Mouse (Mus musculus): ENCODE measurements around the gene Epb41.

Epb41 gene

GRCm38 (mm10) chr4:132074933-132075769 is at the start of gene Epb41:
Gene Epb41, minus strand, starts transcription at chr4:132075321.
- DNase-seq (ENCODE audit: low read depth, low spot score), result peak; percentile 50

DNA sequence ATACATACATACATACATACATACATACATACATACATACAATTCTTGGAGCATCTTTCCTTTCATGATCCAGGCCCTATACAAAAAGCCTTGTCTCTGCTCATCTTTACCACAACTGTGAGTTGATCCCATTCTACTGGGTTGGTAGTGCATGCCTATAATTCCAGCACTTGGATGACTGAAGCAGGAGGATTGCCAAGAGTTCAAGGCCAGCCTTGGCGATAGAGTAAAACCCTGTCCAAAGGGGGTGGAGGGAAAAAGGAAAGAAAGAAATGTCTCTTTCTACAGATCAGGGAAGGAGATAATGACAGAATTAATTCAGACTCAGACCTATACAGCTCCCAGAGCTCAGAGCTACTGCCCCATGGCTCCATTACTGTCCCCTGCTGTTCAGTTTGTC is 48.0 kb upstream of the Epb41 start:
- no peak for DNase-seq (ENCODE audit: low read depth, low spot score)

GRCm38 (mm10) chr4:132121674-132122073 is 46.6 kb upstream of the Epb41 start:
- DNase-seq (ENCODE audit: low read depth, low spot score), result no peak

DNA sequence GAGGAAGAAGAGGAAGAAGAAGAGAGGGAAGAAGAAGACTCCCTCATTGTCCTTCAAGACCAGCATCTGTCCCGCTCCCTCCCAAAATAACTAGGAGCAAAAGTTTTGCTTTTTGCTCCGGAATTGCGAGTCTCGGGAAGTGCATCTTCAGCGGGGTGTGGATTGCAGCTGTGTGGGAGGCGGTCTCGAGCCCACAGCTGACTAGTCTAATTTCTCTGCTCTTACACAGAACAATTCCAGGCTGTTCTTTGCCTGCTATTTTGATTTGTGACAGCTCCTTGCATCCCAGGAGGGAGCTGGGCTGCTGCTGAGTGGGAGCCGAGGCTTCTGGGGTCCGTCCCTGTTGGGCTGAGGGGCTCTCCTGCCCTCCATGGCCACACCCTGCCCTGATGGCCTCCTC is 44.4 kb upstream of the Epb41 start:
- DNase-seq (ENCODE audit: low read depth, low spot score), result no peak

- DNase-seq (ENCODE audit: low read depth, low spot score), result no peak
Measured at GRCm38 (mm10) chr4:132116315-132116714, 41.2 kb upstream of the Epb41 start.

- DNase-seq (ENCODE audit: low read depth, low spot score), result no peak
Measured at GRCm38 (mm10) chr4:132113411-132114095, 38.4 kb upstream of the Epb41 start.

DNA sequence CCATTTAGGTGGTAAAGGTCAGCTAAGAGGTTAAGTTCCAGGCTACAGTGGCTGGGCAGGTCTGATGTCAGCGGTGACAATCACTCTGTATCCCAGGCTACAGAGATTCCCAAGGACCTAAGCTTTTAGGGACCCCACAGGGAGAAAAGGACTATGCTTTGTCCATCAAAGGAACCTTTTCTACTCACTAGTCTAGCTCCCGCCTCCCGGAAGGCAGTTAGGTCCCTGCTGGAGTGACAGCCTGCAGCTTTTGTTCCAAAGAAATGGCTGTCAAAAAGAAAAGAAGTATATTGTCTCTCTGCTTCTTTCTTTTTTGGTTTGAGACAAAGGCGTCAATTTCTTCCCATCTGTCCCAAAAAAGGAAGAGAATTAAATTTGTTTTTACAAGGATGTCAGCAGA is 36.1 kb upstream of the Epb41 start:
- DNase-seq (ENCODE audit: low read depth, low spot score), result peak; percentile 24

DNA sequence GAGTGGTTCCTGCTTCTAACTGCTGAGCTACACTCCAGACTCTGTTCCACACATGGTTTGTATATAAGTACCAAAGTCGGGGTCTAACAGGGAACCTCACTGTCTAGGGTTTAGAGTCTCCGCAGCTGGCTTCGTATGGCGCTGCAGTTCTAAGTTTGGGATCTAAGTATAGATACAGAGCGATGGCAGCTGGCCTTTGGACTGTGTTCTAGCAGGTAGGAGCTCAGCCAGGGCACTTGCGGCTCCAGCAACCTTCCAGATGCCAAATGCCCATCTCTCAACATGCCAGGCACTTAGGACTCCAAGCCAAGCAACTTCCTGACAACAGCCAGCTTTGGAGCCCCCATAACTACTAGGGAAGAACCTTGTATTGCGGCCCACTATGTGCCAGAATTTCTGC is 33.1 kb upstream of the Epb41 start:
- DNase-seq (ENCODE audit: low read depth, low spot score), result no peak

DNA sequence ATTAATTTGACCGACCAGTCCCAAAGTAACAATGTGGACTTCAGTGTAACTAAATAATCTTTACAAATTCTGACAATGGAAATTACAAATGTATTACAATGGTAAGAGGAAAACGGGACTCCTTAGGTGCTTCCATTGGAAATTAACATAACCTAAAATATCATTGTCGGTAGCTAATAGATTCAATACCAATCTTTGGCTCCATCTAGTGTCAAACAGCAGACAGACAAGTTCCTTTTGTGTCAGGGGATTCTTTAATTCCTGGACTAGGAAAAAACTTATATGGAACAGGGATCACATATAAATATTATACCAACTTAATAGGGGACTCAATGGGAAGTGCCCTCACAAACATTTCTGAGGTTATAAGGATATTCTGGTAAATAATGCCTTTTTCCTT is 26.0 kb upstream of the Epb41 start:
- no peak for DNase-seq (ENCODE audit: low read depth, low spot score)

DNA sequence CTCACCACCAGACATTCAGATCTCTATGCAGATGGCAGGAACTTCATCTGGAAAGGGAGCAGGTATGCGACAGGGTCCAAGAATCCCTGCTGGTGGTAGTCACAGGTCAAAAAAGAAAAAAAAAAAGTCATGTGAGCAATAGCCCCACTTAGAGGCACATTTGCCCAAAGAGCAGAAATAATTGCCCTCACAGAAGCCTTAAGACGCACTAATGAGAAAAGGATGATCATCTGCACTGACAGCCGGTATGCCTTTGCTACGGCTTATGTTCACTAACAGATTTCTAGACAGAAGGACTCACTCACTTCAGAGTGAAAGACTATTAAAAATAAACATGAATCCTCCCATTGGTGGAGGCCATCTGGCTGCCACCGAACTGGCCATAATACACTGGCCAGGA is 24.4 kb upstream of the Epb41 start:
- no peak for DNase-seq (ENCODE audit: low read depth, low spot score)

GRCm38 (mm10) chr4:132095043-132095442 is 19.9 kb upstream of the Epb41 start:
- DNase-seq (ENCODE audit: low read depth, low spot score), result no peak

GRCm38 (mm10) chr4:132093928-132094327 is 18.8 kb upstream of the Epb41 start:
- DNase-seq (ENCODE audit: low read depth, low spot score), result no peak

DNA sequence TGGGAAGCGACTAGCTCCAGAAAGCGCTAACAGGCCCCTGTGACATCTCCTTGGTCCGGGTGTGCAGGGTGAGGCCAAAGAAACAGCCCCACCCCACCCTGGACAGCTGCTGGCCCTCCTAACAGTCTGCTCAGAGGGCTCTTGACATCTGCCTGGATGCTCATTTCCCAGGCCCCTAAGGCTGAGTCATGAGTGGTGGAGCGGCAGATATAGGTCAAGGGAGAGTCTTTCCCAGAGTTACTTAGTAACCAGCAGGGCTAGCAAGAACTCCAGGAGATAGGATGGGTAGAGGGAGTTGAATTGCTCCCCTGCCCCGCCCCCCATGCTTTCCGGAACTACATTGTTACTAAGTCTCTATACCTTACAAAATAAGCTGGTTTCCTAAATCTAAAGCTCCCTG is 18.0 kb upstream of the Epb41 start:
- DNase-seq (ENCODE audit: low read depth, low spot score), result no peak

- DNase-seq (ENCODE audit: low read depth, low spot score), result no peak
Measured at GRCm38 (mm10) chr4:132088921-132089320, 13.8 kb upstream of the Epb41 start.

- DNase-seq (ENCODE audit: low read depth, low spot score), result no peak
Measured at GRCm38 (mm10) chr4:132085114-132085513, 10.0 kb upstream of the Epb41 start.

GRCm38 (mm10) chr4:132080492-132080983 is 5.4 kb upstream of the Epb41 start:
- DNase-seq (ENCODE audit: low read depth, low spot score), result no peak

GRCm38 (mm10) chr4:132079555-132080275 is 4.6 kb upstream of the Epb41 start:
- no peak for DNase-seq (ENCODE audit: low read depth, low spot score)

GRCm38 (mm10) chr4:132078296-132078714 is 3.2 kb upstream of the Epb41 start:
- DNase-seq (ENCODE audit: low read depth, low spot score), result no peak

DNA sequence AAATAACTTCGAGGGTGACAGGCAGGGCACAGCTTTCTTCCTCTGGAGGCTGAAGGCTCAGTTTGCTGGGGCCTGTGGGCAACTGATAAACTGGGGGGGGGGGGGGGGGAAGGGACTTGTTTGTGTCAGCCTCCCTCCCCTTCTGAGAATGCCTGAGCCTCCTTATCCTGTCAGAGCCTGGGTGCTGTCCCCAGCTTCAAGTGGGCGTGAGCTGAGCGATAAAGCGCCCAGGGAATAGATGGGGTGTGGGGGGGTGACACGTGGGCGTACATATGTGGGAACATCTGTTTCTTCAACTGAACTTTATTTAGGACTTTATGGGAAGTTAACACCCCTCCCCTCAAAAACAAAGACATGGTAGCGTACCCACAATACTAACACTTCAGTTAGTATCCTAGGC is 2.3 kb upstream of the Epb41 start:
- DNase-seq (ENCODE audit: low read depth, low spot score), result no peak

DNA sequence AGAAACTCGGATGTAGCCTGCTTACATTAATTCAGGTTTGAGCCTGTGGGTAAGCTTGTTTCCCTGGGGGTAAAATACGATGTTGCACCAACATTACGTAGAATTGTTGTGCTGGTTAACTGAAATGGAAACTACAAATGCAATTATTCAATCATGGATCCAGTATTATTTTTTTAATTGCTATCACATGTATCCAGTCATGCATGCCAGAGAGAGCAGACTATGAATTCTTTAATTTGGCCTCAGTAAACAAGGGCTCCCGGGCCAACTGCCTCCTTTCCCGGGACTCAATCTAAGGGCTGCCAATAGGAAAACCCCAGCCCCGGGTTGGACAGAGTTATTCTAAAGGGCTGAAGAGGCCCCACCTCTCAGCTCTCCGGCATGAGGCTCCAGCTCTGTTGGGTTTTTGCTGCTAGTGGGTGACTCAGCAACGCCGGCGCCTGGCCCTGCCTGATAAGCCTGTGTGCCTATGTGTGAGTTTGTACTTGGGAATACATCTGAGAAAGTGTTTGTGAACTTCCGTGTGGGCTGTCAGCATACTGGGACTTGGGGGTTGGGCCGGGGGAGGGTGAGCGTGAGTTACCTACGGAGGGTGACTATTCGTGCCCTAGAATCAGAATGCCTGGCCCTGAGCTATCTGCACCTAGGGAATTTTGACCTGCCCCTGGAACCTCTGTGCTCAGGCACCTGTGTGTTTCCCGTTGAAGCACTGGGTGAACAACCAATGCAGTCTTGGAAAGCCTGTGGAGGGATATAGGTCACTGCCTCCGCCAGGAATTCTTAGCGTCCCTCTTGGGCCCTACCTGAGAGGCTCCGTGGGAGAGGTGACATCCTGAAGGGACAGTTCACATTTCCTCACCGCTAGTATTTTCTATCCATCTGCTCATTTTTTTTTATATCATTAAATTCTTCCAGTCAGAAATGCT is 1.6 kb upstream of the Epb41 start:
- no peak for DNase-seq (ENCODE audit: low read depth, low spot score)

DNA sequence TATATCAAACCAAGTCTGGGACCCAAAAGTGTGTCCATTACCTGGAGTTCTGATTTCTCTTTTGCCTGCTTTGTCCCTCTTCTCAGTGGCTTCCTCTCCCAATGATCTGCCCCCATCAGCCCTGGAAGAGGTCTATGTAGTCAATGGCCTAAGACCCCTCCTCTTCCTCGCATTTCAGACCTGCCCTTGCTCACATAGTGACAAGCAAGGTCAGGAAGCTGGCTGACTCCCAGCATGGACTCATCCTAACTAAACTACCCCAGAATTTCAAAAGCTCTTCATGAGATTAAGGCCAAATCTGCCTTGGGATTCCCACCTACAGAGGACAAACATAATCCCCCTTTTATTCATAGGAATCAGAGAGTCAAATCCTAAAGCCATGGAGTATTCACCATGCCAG is 675 bp upstream of the Epb41 start:
- DNase-seq (ENCODE audit: low read depth, low spot score), result no peak

All from brain, embryonic 18.5 days (tissue).